Mouse (Mus musculus): ENCODE data around the gene Stra6. TPM values are rescaled to one million over a fixed set of nuclear protein-coding genes. Genes with fewer than 3 reads are reported as not detected.

The Stra6 gene
- polyA plus RNA-seq, 1 experiment from 2014 or later, result 0.94 TPM

DNA sequence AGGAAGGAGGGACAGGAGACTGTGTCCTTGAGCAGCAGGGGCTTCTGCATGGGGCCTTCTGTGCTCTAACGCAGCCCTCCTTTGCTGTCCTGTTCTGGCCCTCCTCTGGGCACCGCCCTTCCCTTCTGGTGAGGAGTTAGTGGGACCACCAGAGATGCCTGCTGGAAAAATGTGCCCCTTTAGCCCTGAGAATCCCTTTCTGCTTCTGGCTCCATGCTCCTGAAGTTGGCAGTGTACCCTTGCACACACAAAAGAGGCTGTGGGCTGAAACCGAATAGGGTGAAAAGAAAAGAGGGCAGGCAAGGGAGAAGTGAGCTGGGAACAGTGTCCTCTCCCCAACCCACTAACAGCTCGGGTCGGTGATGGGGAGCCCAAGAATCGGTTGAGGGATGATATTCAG, 14.4 kb upstream of the Stra6 start:
- DNase-seq (ENCODE audit: low spot score), result no peak

DNA sequence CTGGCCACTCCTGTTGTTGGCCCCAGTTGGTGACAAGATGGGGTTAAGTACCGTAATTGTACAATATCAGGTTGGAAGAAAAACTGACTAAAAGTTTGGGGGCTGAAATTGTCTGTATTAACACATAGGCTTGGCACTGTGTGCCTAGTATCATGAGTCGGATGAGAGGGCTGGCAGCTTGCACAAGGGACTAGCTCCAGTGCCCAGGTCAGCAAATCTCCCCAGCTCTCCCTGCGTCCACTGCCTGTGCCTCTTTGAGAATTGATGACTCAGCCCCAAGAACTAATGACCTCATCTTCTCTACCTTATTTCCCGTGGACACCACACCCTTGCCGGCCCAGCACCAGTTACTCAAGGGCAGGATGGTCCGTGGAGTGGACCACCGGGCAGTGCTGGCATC, 13.7 kb upstream of the Stra6 start:
- no peak for DNase-seq (ENCODE audit: low spot score)

DNA sequence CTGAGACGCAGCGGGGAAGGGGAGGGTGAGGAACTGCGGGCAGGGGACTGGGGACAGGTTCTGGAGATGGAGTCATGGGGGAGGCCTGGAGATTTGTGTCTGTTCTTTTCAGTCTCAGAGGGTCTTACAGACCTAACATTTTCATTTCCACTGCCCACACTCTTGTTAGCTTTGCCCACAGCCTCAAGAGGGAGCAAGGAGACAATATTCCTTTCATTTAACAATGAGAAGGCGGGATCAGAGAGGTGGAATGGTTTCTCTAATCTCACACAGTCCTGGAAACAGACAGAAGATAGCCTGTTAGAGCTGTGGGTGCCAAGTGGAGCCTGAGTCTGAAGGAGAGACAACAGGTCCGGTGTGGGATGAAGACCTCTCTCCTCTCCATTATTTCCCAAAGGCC, 11.7 kb upstream of the Stra6 start:
- DNase-seq (ENCODE audit: low spot score), result no peak

DNA sequence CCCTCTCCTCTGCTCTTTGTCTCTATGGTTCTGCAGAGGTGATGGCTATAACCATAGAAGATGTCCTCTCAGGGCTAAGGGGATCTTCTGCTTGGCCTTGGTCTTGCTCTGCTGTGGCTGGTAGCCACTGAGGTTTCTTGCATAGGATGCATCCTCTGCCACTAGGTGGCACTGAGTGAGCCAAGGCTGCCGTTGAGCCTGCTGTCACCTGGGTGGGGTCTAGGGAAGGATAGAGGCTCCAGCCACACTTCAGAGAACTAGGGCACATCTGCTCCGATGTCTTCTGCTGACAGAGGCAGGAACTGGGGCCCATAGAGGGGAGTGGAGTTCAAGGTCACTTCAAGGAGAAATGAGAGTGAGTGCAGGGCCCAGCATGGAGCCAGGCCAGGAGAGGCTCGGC, 10.5 kb upstream of the Stra6 start:
- peak; percentile 81 for DNase-seq (ENCODE audit: low spot score)

DNA sequence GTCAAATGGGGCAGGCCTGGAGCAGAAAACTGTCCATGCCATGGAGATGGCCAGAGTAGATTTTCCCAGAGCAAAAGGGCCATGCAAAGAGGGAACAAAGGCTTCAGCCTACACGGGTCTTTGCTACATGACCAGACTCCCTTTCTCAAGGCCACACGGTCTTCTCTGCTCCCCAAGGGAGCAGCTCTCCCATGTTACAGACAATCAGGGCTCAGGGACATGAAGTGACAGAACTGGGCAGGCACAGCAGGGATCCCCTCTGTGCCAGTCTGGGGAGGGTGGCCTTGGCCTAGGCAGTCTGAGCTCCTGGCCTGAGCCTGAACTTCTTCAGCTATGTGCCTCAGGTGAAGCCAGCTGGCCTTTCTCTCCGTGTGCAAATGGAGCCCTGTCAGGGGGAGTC, 10.0 kb upstream of the Stra6 start:
- no peak for DNase-seq (ENCODE audit: low spot score)

DNA sequence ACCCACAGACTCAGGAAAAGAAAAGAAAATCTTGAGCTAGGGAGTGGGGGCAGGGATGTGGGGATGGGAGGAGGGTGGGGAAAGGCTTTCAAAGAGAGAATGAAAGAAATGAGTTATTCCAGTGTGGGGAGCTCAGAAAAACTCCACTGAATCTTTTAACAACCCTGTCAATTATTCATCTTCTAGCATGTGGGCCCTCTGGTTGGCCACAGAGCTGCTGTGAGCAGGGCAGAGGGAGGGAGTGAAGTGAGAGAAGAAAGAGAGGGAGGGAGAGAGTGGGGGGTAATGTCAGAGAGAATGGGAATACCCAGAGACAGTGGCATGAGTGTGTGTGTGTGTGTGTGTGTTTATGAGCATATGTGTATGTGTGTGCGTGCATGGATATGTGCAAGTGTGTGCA, 9.6 kb upstream of the Stra6 start:
- DNase-seq (ENCODE audit: low spot score), result no peak

DNA sequence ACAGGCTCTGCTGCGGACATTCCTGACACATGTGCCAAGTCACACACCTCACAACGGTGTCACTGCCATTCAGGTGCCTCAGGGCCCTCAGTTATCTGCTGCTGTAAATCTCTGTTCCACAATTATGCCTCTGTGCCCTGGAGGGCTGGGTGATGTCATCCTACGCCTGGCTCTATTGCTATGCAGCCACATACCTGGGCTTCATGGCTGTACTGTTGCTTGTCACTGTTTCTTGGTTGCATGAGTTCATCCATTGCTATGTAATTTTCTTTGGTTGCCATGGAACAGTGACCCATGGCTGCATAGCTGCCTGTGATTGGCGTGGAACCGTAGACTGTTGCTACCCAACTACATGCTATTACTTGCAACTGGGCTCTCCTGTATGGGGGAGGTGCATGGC, 7.9 kb upstream of the Stra6 start:
- no peak for DNase-seq (ENCODE audit: low spot score)

DNA sequence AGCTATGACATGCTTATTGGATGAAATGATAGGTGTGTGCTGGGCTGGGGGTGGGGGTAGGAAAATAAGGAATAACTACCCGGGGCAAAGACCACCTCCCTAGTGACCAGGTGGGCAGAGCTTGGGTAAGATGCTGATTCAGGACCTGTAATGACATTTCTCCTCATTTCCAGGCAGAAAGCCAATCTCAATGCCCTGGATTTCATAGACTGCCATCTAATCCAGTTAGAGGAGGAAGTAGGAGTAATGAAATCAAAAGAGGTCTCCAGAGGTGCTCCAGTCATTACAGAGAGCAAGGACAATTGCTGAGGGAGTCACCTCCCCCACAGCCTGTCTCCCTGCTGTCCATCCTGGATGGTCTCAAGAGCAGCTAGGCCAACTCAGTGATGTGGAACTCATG, 3.7 kb upstream of the Stra6 start:
- DNase-seq (ENCODE audit: low spot score), result no peak

DNA sequence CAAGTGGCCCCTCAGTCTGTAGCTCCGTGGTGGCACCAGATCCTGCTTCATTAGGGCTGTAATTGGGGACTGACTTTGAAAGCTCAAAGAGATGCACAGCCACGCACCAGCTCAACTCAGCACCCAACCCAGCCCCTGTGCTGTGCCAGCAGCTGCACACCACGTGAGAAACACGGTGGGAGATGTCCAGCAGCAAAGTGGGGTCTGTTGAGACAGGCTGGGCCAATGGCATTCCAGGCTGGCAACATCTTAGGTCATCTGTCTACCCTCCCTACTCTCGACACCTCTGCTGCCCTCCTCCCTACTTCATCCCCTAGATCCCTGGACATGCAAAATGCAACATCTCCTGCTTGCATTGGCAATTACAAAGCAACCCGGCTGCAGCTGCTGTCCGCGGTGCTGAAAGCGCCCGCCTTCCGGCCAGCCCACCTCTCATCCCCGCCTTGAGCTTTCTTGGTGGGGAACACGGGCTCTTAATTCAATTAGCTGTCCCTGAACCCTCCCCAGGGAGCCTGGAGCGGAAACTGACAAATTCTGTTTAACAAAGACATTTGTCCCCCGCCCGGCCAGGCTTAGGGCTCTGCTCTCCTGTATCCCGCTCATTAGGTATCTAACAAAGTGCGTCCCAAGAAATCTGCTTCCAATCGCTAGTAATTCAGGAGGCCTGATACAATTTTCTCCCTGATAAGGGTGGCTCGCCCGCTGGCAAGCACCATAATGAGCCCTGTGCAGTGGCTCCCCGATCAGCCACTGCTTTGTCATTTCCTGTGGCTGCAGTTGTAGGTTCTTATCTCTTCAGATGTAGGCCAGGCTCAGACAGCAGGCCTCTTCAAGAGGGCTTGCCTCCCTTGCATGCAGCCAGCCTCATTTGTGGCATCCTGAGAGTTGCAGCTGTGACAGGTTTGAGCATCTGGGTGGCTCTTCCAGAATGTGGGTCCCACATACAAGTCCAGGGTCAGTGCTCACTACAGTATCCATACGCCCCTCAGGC, 2.6 kb upstream of the Stra6 start:
- DNase-seq (ENCODE audit: low spot score), result peak; percentile 61

DNA sequence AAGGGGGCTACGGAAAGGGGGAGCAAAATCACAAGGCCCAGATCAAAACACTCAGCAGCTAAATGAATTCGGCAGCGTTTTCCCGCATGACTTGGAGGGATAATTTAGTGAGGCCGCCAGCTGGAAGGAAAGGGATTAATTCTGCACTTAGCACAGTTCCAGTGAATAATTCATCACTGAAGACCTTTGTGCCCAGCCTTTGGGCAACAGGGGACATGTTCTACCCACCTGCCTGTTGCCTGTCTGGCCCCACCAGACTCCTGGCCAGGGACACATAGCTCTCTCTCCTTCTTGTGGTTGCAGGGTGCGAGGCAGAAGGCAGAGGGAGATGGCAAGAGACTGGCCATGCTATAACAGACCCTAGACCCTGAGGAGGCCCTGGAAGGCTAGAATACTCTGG, 1.9 kb downstream of the Stra6 start:
- DNase-seq (ENCODE audit: low spot score), result no peak

DNA sequence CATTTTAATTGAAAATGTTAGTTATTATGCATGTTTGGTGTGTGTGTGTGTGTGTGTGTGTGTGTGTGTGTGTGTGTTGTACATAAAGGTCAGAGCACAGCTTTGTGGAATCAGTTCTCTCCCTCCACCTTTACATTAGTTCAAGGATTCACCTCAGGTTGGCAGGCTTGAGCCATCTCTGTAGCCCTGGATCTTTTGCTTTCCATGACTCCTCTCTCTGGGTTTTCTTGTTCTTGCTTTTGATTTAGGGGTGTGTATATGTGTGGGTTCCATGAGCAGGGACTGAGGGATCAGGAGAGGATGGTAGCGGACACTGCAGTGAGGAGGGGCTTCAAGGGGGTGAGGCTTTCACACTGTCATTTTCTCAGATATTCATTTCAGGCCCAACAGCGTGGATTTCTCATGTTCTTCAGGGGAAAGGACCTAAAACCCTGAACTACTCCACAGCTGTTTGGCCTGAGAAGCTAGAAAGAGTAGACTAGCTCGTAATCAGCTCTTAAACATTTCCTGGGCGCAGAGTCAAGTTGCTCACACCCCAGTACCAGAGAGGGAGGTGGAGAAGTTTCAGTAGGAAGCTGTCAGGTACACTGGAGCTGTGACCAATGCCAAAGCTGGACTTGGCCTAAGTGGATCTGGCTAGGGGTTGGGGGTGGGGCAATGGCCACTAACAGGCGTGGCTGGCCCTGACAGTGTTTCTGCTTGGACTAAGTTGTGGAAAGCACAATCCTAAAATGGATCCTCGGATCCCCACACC, 2.6 kb downstream of the Stra6 start:
- DNase-seq (ENCODE audit: low spot score), result no peak

DNA sequence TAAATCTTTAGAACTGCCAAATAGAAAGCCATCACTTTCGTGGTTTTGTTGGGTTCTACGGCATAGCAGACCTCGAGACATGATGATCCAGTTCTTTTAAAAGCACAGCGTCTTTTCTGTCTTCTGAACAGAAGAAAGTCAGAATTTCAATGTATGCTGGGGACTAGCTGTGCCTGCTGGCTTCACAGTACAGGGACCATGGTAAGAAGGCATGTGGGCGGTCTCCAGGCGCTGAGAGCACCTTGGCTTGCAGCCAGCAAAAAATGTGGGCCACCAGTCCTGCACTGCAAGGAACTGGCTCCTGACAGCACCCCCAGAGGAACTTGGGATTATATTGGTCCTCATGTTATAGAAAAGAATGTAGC, 3.1 kb downstream of the Stra6 start:
- DNase-seq (ENCODE audit: low spot score), result no peak

DNA sequence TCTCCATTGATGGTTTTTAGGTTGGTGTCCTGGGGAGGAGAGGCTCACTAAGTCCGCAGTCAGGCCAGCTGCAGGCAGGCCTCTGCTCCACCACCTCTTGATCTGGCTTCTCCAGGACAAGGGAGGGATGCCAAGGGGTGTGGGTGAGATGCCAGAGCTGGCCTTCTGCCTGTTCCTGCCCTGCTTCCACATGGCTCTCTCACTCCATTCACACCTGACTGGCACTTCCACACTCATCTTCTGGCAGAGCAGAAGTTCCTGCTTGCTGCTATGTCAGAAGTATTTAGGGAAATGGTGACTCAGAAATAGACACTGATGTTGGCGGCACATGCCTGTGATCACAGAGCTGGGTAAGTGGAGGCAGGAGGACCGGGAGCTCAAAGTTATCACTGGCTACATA, 4.0 kb downstream of the Stra6 start:
- DNase-seq (ENCODE audit: low spot score), result no peak

DNA sequence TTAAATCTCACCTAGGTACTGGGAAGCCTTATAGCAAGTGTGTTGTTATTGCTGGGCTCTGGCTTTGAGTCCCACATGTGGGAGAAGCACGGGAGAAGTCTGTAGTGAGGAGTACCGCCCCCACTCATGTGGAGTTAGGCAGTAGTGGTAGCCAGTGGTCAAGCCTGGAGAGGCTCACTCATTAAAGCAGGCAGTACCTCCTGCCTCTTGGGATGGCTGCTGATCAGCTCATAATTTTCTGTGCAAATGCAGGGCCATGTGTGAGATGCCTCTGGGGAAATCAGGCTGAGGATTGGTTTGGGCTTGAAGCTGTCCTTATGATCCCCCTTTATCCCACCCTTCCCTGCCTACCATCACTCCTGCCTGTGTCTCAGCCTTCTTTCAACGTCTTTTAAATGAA, 11.0 kb downstream of the Stra6 start:
- no peak for DNase-seq (ENCODE audit: low spot score)

DNA sequence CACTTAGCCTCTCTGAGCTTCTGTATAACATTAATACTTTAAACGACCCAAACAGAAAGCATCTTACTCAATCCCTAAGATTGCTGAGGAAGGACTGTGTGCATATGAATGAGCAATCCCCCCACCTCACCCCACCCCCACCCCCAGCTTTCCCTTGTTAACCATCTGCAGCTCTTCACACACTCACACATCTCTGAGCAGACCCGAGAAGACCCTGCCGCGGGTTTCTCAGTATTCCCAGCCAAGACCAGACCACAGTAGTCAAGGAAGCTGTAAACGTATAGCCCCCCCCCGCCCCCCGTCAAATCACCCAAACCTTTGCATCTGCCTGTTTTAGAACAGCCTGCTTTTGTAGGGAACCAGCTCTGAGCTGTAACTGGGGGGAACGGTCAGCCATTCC, 21.0 kb downstream of the Stra6 start:
- no peak for DNase-seq (ENCODE audit: low spot score)

DNA sequence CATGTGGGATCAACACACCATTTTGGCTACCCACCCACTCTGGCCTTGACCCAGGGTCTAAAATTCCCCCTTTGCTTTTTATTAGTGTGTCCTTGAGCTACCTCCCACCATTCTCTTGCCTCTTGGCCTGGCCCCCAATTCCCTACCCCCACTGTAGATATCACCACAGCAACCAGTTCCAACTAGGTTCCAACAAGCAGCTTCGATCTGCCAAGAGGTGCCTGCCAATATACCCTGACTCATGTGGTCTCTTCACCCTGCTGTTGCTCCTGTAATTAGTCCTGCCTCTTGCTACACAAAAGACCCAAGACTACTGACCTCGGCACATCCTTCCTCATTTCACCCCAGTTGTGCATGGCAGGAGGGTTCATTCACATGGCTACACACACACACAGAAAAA, 21.5 kb downstream of the Stra6 start:
- no peak for DNase-seq (ENCODE audit: low spot score)

DNA sequence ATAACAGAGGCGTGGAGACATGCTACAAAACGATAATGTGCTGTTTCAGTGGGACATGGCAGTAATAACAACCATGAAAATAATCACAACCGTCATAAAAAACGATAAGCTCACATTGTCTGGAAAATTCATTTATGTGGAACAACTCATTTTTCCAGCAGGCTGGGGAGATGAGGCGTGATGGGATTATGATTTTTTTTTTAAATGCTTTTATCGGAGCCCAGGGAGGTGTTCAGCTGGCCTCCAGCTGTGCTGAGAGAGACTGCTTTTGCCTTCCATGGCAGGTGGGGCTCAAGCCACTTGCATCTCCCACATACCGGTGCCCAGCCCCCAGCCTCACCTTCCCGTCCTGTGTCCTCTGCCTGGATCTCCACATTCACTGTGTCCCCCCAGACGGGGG, 22.6 kb downstream of the Stra6 start:
- DNase-seq (ENCODE audit: low spot score), result no peak

DNA sequence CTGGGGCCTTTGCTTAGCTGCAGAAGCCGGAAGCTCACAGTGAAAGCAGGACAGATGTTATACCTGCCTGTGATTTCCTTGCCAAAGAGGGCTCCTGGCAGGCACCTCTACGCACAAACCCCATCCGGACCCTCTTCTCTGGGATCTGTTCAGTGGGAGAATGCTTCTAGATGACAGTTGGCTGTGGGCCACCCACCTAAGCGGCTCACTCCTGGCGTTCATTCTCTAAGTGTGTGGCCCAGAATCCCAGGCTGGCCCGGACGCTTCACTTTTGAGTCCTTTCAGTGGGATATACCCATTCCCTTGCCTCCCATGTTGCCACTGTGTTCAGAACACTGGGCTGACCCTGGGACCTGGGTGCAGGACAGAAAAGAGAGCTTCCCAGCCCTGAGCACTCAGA, 23.3 kb downstream of the Stra6 start:
- DNase-seq (ENCODE audit: low spot score), result no peak

DNA sequence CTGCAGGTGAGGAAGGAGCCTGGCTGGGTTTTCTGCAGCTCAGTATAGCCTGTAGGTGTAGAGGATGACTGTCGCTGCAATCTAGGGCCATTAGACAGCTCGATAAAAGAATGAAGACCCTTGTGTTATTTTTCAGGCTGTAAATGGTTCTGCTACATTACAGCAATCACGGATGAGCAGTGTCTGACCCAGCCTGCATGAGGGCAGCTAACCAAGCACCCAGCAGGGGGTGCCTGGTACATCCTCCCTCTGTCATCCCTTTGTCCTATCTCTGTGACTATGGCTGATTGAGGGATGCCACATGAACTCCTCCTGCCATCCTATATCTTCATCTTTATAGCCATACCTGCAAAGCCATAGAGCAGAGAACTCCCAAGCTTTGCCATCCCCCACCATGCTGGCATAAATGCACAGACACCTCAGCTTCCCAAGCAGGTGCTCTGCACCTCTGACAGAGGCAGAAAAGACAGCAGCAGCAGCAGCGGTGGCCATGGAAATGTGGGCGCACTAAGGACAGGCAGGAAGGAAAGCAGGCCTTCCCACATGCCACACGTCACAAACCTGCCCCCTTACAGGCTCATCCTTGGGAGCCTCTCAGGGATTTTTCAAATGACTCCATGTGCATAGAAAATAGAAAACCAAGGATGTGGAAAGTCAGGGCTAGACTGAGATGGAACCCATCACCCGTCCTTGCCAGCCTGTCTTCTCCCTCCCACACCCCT, 23.9 kb downstream of the Stra6 start:
- no peak for DNase-seq (ENCODE audit: low spot score)

DNA sequence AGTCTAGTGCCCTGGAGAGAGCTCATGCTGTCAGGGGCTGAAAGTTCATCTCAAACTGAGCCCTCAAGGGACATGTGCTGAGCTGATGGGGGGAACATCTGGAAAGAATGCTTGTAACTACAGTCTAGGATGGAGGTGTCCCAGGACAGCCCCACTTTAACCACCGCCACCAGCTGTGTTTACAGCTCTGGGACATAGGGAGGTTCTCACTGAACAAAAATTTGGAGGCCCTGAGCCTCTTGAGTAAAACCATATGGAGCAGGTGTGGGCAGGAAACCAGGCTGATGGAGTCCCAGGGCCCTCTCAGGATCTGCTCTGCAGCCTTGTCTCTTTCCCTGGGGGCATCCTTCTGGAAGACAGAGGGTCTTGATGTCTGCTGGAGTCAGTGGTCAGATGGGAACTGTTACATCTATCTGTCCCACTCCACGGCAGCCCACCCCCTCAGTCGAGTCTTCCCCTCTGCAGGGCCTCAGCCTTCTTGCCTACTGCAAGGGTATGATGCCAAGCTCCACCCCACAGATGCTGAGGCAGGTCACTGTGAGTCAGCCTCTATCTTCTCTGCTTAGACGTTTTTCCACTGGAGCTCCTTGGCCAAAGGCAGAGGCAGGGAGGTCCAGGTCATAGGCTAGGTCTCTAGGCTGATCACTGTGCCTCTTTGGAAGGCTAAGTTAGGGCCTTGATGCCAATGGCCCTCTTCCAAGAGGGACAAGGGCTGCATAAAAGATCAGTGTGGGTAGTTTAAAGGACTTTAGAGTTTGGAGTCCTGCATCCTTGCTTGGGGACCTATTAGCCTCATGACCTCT, 28.2 kb downstream of the Stra6 start:
- no peak for DNase-seq (ENCODE audit: low spot score)

DNA sequence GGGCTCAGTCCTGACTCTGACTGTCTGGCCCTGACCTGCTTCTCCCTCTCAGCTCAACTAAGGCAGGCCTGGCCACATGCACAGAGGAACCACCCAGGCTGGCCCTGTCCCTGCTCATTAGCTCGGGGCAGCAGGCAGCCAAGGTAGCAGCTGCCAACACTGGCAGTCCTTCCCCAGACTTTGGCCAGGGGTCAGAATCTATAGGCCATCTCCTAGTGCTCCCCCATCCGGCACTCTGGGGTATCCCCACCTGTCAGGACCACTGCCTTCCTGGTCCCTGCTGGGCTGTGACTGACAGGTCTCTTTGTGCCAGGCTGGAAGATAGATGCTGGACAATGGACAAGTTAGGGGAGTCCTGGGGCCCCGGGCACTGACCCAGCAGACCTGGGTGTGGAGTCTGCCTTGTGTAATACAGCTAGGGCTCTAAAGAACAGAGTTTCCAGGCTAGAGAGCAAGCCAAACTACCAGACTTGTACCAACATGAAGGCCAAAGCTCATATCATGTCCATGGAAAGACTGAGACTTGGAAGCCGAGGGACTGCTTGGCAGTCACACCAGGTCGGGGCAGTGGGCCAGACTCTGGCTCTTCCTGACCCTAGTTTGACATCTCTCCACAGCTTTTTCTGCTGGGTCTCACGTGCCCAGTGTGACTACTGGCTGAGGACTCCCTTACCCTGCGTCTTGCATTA, 29.1 kb downstream of the Stra6 start:
- DNase-seq (ENCODE audit: low spot score), result no peak
